Mouse (Mus musculus) mature B cell (primary cell): ENCODE data around the gene Gzmd.

Source experiments
- in situ Hi-C: fragments of 300-500 bp; cut with MboI; formaldehyde crosslinking; loops from 2 replicates; pipeline ENCODE4 v1.14.3; 2019

Gzmd gene

DNA sequence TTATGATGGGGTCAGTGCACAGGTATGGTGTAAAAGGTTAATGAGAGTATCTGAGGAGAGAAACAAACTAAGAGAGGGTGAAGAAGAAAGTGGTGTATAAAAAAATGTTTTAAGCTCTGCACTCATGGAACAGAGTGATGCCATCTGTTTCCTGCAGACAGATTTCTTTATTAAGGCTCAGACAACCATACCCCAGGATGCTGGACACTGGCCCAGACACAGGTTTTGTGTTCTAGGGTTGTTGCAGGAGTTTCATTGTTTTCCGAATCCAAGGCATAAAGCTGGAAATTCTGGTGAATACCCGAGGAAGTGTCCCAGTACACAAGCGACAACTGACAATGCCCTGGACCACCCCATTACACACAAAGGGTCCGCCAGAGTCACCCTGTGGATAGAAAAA, 50.4 kb downstream of the Gzmd start:
- in situ Hi-C loops, result no loop called here
